Mouse (Mus musculus) midbrain, embryonic 12.5 days (tissue): ENCODE measurements around the gene Dnm2. TPM values are rescaled to one million over a fixed set of nuclear protein-coding genes. Genes with fewer than 3 reads are reported as not detected.
"Not testable (repeated sequence)": the region's sequence is repeated elsewhere in the genome, so short reads cannot be mapped to it uniquely, and the experiment has no call there.

ENCODE experiments used
- ATAC-seq: fragments of 200-750 bp; cut with Nextera tagmentation; 2 replicates; pipeline ENCODE4 v1.8.0; 2017; ENCODE audit warnings: low read depth, moderate TSS enrichment, moderate library complexity; ENCODE audit not compliant: low FRiP score
- H3K27ac ChIP-seq: fragments of 300-500 bp; sonication (generic); replicated peaks from 2 replicates; pipeline ENCODE4 v1.5.1; 2016; ENCODE audit warnings: mild to moderate bottlenecking
- H3K27me3 ChIP-seq: fragments of 300-500 bp; sonication (generic); 2 replicates; pipeline ENCODE4 v1.6.1; 2016; ENCODE audit warnings: mild to moderate bottlenecking
- H3K36me3 ChIP-seq: fragments of 300-500 bp; sonication (generic); 2 replicates; pipeline ENCODE4 v1.6.1; 2016
- H3K4me1 ChIP-seq: fragments of 300-500 bp; sonication (generic); 2 replicates; pipeline ENCODE4 v1.6.1; 2016
- H3K4me2 ChIP-seq: fragments of 300-500 bp; sonication (generic); replicated peaks from 2 replicates; pipeline ENCODE4 v1.6.1; 2016; ENCODE audit warnings: mild to moderate bottlenecking, moderate library complexity
- H3K4me3 ChIP-seq: fragments of 300-500 bp; sonication (generic); 2 replicates; pipeline ENCODE4 v1.5.1; 2016; ENCODE audit warnings: mild to moderate bottlenecking
- H3K9ac ChIP-seq: fragments of 300-500 bp; sonication (generic); replicated peaks from 2 replicates; pipeline ENCODE4 v1.6.1; 2016; ENCODE audit warnings: mild to moderate bottlenecking, moderate library complexity
- H3K9me3 ChIP-seq: fragments of 300-500 bp; sonication (generic); 2 replicates; pipeline ENCODE4 v1.6.1; 2016; ENCODE audit warnings: mild to moderate bottlenecking
- WGBS: fragments of 180-500 bp; shearing (Covaris S2); methylation state at CpG from one replicate; pipeline ENCODE4 v1.1.7; 2016; 5-methylcytosine and 5-hydroxymethylcytosine counted together
- polyA plus RNA-seq: library from polyadenylated mRNA; unstranded; fragments of >200 nt; fragmentation: Nextera tagmentation; extraction: Ambion mirVana; gene quantifications from 2 replicates; pipeline ENCODE4 v1.2.1, GENCODE M21; 2016

The Dnm2 gene
- polyA plus RNA-seq, 1 experiment from 2014 or later, result 76.7 TPM

GRCm38 (mm10) chr9:21513466-21513865 is 88.8 kb downstream of the Dnm2 start:
- Histone ChIP-seq H3K4me1 (peaks cover 14% of the 10 kb centered on the region), H3K9me3 (no peaks in the 10 kb centered on the region), H3K9ac (no peak overlapping the region), H3K36me3 (peaks cover 7% of the 10 kb centered on the region), H3K4me2 (no peak overlapping the region), H3K27me3 (no peaks in the 10 kb centered on the region), H3K27ac (no peak overlapping the region), H3K4me3 (no peak overlapping the region)
- 98% methylated on average over 4 of the region's 4 CpGs for WGBS
- no peak for ATAC-seq

DNA sequence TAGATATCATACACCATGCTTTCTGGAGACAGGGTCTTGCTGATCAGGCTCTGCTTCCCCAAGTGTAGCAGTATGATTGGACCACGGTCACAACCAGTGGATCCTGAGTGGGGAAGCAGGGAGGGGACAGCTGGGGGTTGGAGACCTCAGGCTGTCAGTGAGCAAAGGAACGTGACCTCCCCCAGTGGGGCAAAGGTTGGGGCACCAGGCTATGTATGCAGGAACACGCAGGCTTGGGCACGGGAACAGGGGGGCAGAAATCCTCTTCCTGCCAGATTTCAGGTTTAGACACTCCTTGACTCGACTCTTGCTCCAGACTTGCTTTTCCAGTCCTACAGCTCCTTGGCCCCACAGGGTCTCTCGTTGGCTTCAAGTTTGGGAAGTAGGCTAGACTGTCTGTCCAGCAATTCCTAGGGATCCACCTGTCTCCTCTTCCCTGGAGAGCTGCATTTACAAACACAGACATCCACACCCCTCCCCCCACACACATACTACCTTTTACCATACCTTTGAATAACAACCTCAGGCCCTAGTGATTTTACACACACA is 93.3 kb downstream of the Dnm2 start:
- 91% methylated on average over 6 of the region's 6 CpGs for WGBS

GRCm38 (mm10) chr9:21518690-21519089 is 94.0 kb downstream of the Dnm2 start:
- H3K9ac ChIP-seq, H3K27me3 ChIP-seq, H3K4me2 ChIP-seq, H3K4me3 ChIP-seq, H3K27ac ChIP-seq, H3K4me1 ChIP-seq, H3K36me3 ChIP-seq, H3K9me3 ChIP-seq, ATAC-seq: not testable (repeated sequence)
- 80% methylated on average over 6 of the region's 6 CpGs for WGBS

More for the DNA sequence above, 93.3 kb downstream of the Dnm2 start:
- Histone ChIP-seq H3K36me3 (no peaks in the 10 kb centered on the region), H3K9ac (no peak overlapping the region), H3K4me1 (no peaks in the 10 kb centered on the region), H3K4me3 (no peak overlapping the region), H3K9me3 (no peaks in the 10 kb centered on the region), H3K4me2 (no peak overlapping the region), H3K27ac (no peak overlapping the region), H3K27me3 (no peaks in the 10 kb centered on the region)
- no peak for ATAC-seq

DNA sequence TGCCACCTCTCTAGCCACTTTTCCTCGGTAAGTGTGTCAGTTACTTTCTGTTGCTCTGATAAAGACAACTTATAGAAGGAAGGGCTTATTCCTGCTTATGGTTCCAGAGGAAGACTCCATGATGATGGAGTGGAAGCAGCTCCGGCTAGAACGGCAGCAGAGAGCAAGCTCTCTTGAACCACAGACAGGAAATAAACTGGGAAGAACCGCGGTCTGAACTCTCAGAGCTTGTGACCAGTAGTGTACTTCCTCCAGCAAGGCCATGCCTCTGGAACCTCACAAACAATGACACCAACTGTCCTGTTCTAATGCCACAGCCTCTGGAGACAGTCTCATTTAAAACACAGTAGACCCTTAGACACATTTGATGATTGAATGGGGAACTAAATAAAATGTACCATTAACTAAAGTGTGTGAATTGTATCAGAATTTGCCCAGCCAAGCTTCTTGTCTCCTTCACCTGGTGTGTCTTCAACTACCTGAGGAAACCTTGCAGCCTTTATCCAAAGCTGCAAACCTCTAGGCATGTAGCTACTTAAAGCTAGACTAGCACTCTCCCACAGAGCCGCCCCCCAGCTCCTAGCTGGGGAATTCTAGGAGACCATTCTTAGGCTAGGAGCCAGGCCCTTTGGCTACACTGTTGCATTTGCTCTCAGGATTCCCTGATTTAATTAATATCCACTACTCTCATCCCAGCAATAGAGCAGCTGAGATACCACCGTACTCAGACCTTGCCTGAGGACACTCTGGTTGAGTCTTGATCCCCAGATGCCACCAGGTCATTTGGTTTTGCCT is 100.6 kb downstream of the Dnm2 start:
- Histone ChIP-seq H3K4me3 (no peak overlapping the region), H3K9me3 (no peaks in the 10 kb centered on the region), H3K27ac (no peak overlapping the region), H3K36me3 (peaks cover 11% of the 10 kb centered on the region; the same call in 1 of the 2 replicates), H3K9ac (no peak overlapping the region), H3K4me1 (no peaks in the 10 kb centered on the region), H3K4me2 (no peak overlapping the region), H3K27me3 (no peaks in the 10 kb centered on the region)
- 85% methylated on average over 7 of the region's 7 CpGs for WGBS
- no peak for ATAC-seq

- H3K4me2 ChIP-seq, result no peak within 1 kb of the TSS
- peaks cover 11% of the 10 kb centered on the region; the same call in 1 of the 2 replicates for H3K36me3 ChIP-seq
- ATAC-seq, result no peak
- H3K27me3 ChIP-seq, result no peaks in the 10 kb centered on the region
- H3K9ac ChIP-seq, result no peak within 1 kb of the TSS
- WGBS, result 72% methylated on average over 14 of the region's 14 CpGs
- no peak within 1 kb of the TSS for H3K4me3 ChIP-seq
- H3K9me3 ChIP-seq, result no peaks in the 10 kb centered on the region
- no peak within 1 kb of the TSS for H3K27ac ChIP-seq
- H3K4me1 ChIP-seq, result no peaks in the 10 kb centered on the region
These were observed 101.4 kb downstream of the Dnm2 start, which contains the start of gene AB124611 for GRCm38 (mm10) chr9:21525937-21526633. Gene AB124611, plus strand, starts transcription at chr9:21526176.

- Histone ChIP-seq H3K4me1 (no peaks in the 10 kb centered on the region), H3K9me3 (no peaks in the 10 kb centered on the region), H3K4me3 (no peak overlapping the region), H3K27ac (no peak overlapping the region), H3K9ac (no peak overlapping the region), H3K27me3 (no peaks in the 10 kb centered on the region), H3K36me3 (peaks cover 11% of the 10 kb centered on the region; the same call in 1 of the 2 replicates), H3K4me2 (no peak overlapping the region)
- no peak for ATAC-seq
- 75% methylated on average over 3 of the region's 3 CpGs for WGBS
These were observed 101.9 kb downstream of the Dnm2 start for GRCm38 (mm10) chr9:21526634-21526944.

- Histone ChIP-seq H3K4me1 (no peaks in the 10 kb centered on the region), H3K4me2 (no peak overlapping the region), H3K9ac (no peak overlapping the region), H3K4me3 (no peak overlapping the region), H3K36me3 (peaks cover 11% of the 10 kb centered on the region; the same call in 1 of the 2 replicates), H3K27me3 (no peaks in the 10 kb centered on the region), H3K9me3 (no peaks in the 10 kb centered on the region), H3K27ac (no peak overlapping the region)
- ATAC-seq, result no peak
- WGBS, result 91% methylated on average over 2 of the region's 2 CpGs
These were observed 102.5 kb downstream of the Dnm2 start for GRCm38 (mm10) chr9:21527100-21527801.

- no peak overlapping the region for H3K27ac ChIP-seq
- no peak overlapping the region for H3K9ac ChIP-seq
- no peak overlapping the region for H3K4me2 ChIP-seq
- ATAC-seq, result no peak
- H3K4me3 ChIP-seq, result no peak overlapping the region
- WGBS, result 33% methylated on average over 1 of the region's 1 CpGs
- H3K9me3 ChIP-seq, result no peaks in the 10 kb centered on the region
- no peaks in the 10 kb centered on the region for H3K4me1 ChIP-seq
- peaks cover 11% of the 10 kb centered on the region; the same call in 1 of the 2 replicates for H3K36me3 ChIP-seq
- no peaks in the 10 kb centered on the region for H3K27me3 ChIP-seq
These were observed 103.2 kb downstream of the Dnm2 start for GRCm38 (mm10) chr9:21527917-21528324.

DNA sequence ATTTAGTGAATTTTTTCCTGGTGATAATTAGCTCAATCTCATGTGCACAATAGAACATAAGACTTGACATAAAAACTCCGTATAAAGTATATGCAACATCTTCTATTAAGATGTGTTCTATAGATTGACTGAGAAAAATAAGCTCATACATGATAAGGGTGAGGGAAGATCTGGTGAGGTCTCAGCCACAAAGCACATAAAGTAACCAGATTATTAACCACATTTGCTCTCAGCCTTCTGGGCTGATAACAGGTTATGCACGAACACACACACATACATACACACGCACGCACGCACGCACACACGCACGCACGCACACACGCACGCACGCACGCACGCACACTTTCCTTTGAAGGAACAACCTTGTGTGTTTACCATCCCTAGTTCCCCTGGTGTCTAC is 111.8 kb downstream of the Dnm2 start:
- no peak for ATAC-seq
- Histone ChIP-seq H3K9ac (no peak overlapping the region), H3K27me3 (no peaks in the 10 kb centered on the region), H3K4me1 (no peaks in the 10 kb centered on the region), H3K36me3 (peaks cover 4% of the 10 kb centered on the region; the same call in 1 of the 2 replicates), H3K4me2 (no peak overlapping the region), H3K9me3 (no peaks in the 10 kb centered on the region), H3K27ac (no peak overlapping the region), H3K4me3 (no peak overlapping the region)
- 99% methylated on average over 14 of the region's 14 CpGs for WGBS

DNA sequence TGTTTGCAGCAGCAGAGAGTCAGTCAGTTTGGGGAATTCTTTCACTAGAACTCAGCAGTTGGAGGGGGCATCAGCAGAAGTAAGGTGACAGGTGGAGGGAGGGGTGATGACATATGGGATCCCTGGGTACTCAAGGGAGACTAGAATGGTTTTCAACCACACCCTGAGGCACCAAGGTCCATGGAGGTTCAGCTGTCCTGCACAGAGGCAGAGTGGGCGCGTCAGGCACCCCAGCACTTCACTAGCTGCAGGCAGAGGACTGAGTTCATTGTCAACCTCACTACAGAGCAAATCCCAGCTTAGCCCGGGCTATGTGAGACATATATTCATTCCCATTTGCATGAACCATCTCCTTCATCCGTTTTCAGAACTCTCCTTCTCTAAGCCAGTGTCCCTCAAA is 112.3 kb downstream of the Dnm2 start:
- Histone ChIP-seq H3K9me3 (no peaks in the 10 kb centered on the region), H3K36me3 (peaks cover 4% of the 10 kb centered on the region; the same call in 1 of the 2 replicates), H3K27ac (no peak overlapping the region), H3K27me3 (no peaks in the 10 kb centered on the region), H3K4me1 (no peaks in the 10 kb centered on the region), H3K4me2 (no peak overlapping the region), H3K4me3 (no peak overlapping the region), H3K9ac (no peak overlapping the region)
- ATAC-seq, result no peak
- WGBS, result 80% methylated on average over 4 of the region's 4 CpGs

DNA sequence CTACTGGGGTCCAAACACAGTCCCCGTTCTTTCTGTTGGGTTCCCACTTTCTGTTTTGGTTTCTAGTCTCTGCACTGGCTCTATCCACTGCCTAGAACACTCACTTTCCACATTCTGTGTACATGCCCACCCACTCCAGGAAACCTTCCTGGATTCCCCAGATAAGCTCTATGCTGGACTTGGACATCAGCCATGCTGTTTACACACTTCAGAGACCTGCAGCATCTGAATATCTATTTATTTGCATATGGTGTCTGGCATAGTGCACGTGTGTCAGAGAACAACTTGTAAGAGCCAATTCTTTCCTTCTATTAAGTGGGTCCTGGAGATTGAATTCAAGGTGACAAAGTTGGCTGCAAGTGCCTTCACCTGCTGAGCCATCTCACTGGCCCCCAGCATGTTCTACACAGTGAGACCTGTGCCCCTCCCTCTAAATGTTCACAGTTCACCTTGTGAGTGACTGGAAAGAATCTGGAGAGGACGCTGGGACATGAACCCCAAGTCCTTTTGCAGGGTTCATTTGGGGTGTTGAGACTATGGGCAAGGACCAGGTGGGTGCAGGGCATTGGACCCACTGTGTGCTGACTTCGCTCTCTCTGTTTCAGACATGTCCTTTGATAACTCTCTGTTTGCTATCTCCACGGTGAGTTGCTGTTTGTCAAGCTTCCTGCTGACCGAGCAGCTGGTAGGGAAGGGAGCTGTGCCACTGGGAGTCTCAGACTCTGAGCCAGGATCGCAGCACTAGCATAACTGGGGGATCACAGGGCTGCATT is 115.5 kb downstream of the Dnm2 start:
- Histone ChIP-seq H3K4me1 (peaks cover 8% of the 10 kb centered on the region), H3K36me3 (peaks cover 4% of the 10 kb centered on the region; the same call in 1 of the 2 replicates), H3K9me3 (no peaks in the 10 kb centered on the region), H3K27ac (no peak overlapping the region), H3K4me2 (no peak overlapping the region), H3K9ac (no peak overlapping the region), H3K4me3 (no peak overlapping the region), H3K27me3 (no peaks in the 10 kb centered on the region)
- ATAC-seq, result no peak
- WGBS, result 80% methylated on average over 7 of the region's 7 CpGs
